Mouse (Mus musculus) limb, embryonic 13.5 days (tissue): ENCODE measurements around the gene Rhoa. TPM values are rescaled to one million over a fixed set of nuclear protein-coding genes. Genes with fewer than 3 reads are reported as not detected.
"Not testable (repeated sequence)": the region's sequence is repeated elsewhere in the genome, so short reads cannot be mapped to it uniquely, and the experiment has no call there.

ENCODE experiments used
- ATAC-seq: fragments of 200-750 bp; cut with Nextera tagmentation; 2 replicates; pipeline ENCODE4 v1.8.0; 2017; ENCODE audit warnings: low read depth, moderate number of reproducible peaks, moderate TSS enrichment; ENCODE audit not compliant: low FRiP score
- H3K27ac ChIP-seq: fragments of 300-500 bp; sonication (generic); 2 replicates; pipeline ENCODE4 v1.5.1; 2015; ENCODE audit warnings: inconsistent platforms, mild to moderate bottlenecking, moderate library complexity
- H3K27me3 ChIP-seq: fragments of 300-500 bp; sonication (generic); 2 replicates; pipeline ENCODE4 v1.6.1; 2015; ENCODE audit warnings: mild to moderate bottlenecking, inconsistent platforms
- H3K36me3 ChIP-seq: fragments of 300-500 bp; sonication (generic); 2 replicates; pipeline ENCODE4 v1.6.1; 2015; ENCODE audit warnings: inconsistent platforms, mild to moderate bottlenecking, moderate library complexity
- H3K4me1 ChIP-seq: fragments of 300-500 bp; sonication (generic); 2 replicates; pipeline ENCODE4 v1.6.1; 2015; ENCODE audit warnings: inconsistent platforms
- H3K4me2 ChIP-seq: fragments of 300-500 bp; sonication (generic); replicated peaks from 2 replicates; pipeline ENCODE4 v1.6.1; 2015; ENCODE audit warnings: inconsistent platforms, mild to moderate bottlenecking, moderate library complexity
- H3K4me3 ChIP-seq: fragments of 300-500 bp; sonication (generic); 2 replicates; pipeline ENCODE4 v1.5.1; 2015; ENCODE audit warnings: moderate library complexity, mild to moderate bottlenecking, inconsistent platforms
- H3K9ac ChIP-seq: fragments of 300-500 bp; sonication (generic); 2 replicates; pipeline ENCODE4 v1.6.1; 2015; ENCODE audit warnings: mild to moderate bottlenecking, inconsistent platforms
- H3K9me3 ChIP-seq: fragments of 300-500 bp; sonication (generic); 2 replicates; pipeline ENCODE4 v1.6.1; 2016; ENCODE audit warnings: inconsistent platforms
- WGBS: fragments of 180-500 bp; shearing (Covaris S2); methylation state at CpG from one replicate; pipeline ENCODE4 v1.1.7; 2015; 5-methylcytosine and 5-hydroxymethylcytosine counted together
- polyA plus RNA-seq: library from polyadenylated mRNA; unstranded; fragments of >200 nt; fragmentation: Nextera tagmentation; extraction: Ambion mirVana; gene quantifications from 2 replicates; pipeline ENCODE4 v1.2.1, GENCODE M21; 2015

Gene Rhoa
- polyA plus RNA-seq, 1 experiment from 2014 or later, result 428 TPM

GRCm38 (mm10) chr9:108272691-108273090 lies 33.2 kb upstream of the Rhoa start:
- H3K4me2 ChIP-seq, result no peak overlapping the region
- no peaks in the 10 kb centered on the region for H3K27me3 ChIP-seq
- no peak overlapping the region for H3K4me3 ChIP-seq
- H3K36me3 ChIP-seq, result no peaks in the 10 kb centered on the region
- H3K4me1 ChIP-seq, result peaks cover 19% of the 10 kb centered on the region
- 59% methylated on average over 5 of the region's 5 CpGs for WGBS
- ATAC-seq, result no peak
- no peak overlapping the region for H3K9ac ChIP-seq
- H3K27ac ChIP-seq, result peak overlapping the region; percentile 17
- H3K9me3 ChIP-seq, result no peaks in the 10 kb centered on the region

GRCm38 (mm10) chr9:108273485-108273884 lies 32.4 kb upstream of the Rhoa start:
- Histone ChIP-seq H3K9me3 (no peaks in the 10 kb centered on the region), H3K4me3 (no peak overlapping the region), H3K4me2 (no peak overlapping the region), H3K9ac (no peak overlapping the region), H3K4me1 (peaks cover 19% of the 10 kb centered on the region), H3K27me3 (no peaks in the 10 kb centered on the region), H3K27ac (no peak overlapping the region; the same call in 1 of the 2 replicates), H3K36me3 (no peaks in the 10 kb centered on the region)
- 69% methylated on average over 4 of the region's 4 CpGs for WGBS
- ATAC-seq, result no peak

GRCm38 (mm10) chr9:108274476-108275330 lies 31.2 kb upstream of the Rhoa start:
- peak; percentile 59 for ATAC-seq
- H3K9me3 ChIP-seq, result no peaks in the 10 kb centered on the region
- H3K4me3 ChIP-seq, result no peak overlapping the region
- no peaks in the 10 kb centered on the region for H3K36me3 ChIP-seq
- WGBS, result 55% methylated on average over 5 of the region's 5 CpGs
- H3K9ac ChIP-seq, result no peak overlapping the region
- H3K4me1 ChIP-seq, result peaks cover 19% of the 10 kb centered on the region
- peak overlapping the region; percentile 28; the same call in 1 of the 2 replicates for H3K27ac ChIP-seq
- H3K4me2 ChIP-seq, result no peak overlapping the region
- H3K27me3 ChIP-seq, result no peaks in the 10 kb centered on the region

GRCm38 (mm10) chr9:108275331-108275659 lies 30.6 kb upstream of the Rhoa start:
- no peak overlapping the region for H3K27ac ChIP-seq
- no peaks in the 10 kb centered on the region for H3K27me3 ChIP-seq
- no peak overlapping the region for H3K4me2 ChIP-seq
- no peaks in the 10 kb centered on the region for H3K36me3 ChIP-seq
- 50% methylated on average over 6 of the region's 6 CpGs for WGBS
- ATAC-seq, result no peak
- H3K4me1 ChIP-seq, result peaks cover 22% of the 10 kb centered on the region
- no peaks in the 10 kb centered on the region for H3K9me3 ChIP-seq
- H3K9ac ChIP-seq, result no peak overlapping the region
- no peak overlapping the region for H3K4me3 ChIP-seq

GRCm38 (mm10) chr9:108278697-108279450 lies 27.1 kb upstream of the Rhoa start:
- no peaks in the 10 kb centered on the region for H3K9me3 ChIP-seq
- no peak overlapping the region for H3K4me3 ChIP-seq
- 72% methylated on average over 10 of the region's 10 CpGs for WGBS
- no peak for ATAC-seq
- H3K4me1 ChIP-seq, result 0 out of 2 replicates have a peak, but pooled peaks cover 3% of the 10 kb centered on the region
- H3K9ac ChIP-seq, result no peak overlapping the region
- H3K36me3 ChIP-seq, result no peaks in the 10 kb centered on the region
- H3K27ac ChIP-seq, result no peak overlapping the region
- H3K27me3 ChIP-seq, result no peaks in the 10 kb centered on the region
- no peak overlapping the region for H3K4me2 ChIP-seq

DNA sequence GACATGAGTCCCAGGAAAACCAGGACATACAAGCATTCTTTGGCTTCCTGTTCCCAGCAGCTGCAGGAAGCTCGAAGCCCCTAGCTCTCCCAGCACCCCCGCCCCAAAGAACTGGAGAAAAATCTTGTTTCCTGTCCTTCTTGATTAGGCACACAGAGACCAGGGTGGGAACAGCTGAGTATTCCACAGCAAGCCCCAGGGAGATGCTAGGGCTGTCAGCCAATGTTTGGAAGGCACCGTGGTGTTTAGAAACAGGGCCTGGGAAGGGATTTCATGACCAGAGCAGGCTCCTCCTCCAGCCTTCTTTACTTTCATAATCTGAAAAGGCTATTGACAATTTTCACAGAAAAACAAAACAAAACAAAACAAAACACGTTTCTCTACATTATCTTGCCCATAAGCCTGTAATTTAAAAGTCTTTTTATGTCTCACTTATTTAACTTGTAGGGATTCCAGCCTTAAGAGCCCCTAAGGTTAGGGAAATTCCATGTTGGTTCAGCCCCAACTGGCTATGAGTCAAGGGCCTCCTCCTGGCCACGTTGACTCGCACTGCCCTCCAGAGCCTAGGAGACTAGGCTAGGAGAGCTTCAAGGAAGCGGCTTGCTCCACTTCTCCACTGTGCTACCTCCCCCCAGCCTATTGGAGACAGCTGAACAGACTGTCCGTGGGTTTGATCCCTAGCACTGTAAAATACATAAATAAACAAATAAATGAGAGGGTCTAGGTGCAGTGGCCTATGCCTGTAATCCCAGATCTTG lies 25.7 kb upstream of the Rhoa start:
- Histone ChIP-seq H3K4me2 (no peak overlapping the region; the same call in 1 of the 2 replicates), H3K9ac (no peak overlapping the region), H3K36me3 (no peaks in the 10 kb centered on the region), H3K9me3 (no peaks in the 10 kb centered on the region), H3K4me1 (0 out of 2 replicates have a peak, but pooled peaks cover 3% of the 10 kb centered on the region), H3K4me3 (no peak overlapping the region), H3K27me3 (no peaks in the 10 kb centered on the region), H3K27ac (no peak overlapping the region)
- ATAC-seq, result peak; percentile 72; the same call in 1 of the 2 replicates
- 42% methylated on average over 8 of the region's 8 CpGs for WGBS

- 12% methylated on average over 6 of the region's 6 CpGs for WGBS
- H3K27me3 ChIP-seq, result no peaks in the 10 kb centered on the region
- H3K9me3 ChIP-seq, result no peaks in the 10 kb centered on the region
- peak; percentile 71; the same call in 1 of the 2 replicates for ATAC-seq
- no peak overlapping the region for H3K4me3 ChIP-seq
- H3K4me1 ChIP-seq, result 0 out of 2 replicates have a peak, but pooled peaks cover 3% of the 10 kb centered on the region
- no peak overlapping the region for H3K9ac ChIP-seq
- no peak overlapping the region for H3K27ac ChIP-seq
- no peaks in the 10 kb centered on the region for H3K36me3 ChIP-seq
- no peak overlapping the region for H3K4me2 ChIP-seq
Measured at GRCm38 (mm10) chr9:108284410-108284809, 21.5 kb upstream of the Rhoa start.

DNA sequence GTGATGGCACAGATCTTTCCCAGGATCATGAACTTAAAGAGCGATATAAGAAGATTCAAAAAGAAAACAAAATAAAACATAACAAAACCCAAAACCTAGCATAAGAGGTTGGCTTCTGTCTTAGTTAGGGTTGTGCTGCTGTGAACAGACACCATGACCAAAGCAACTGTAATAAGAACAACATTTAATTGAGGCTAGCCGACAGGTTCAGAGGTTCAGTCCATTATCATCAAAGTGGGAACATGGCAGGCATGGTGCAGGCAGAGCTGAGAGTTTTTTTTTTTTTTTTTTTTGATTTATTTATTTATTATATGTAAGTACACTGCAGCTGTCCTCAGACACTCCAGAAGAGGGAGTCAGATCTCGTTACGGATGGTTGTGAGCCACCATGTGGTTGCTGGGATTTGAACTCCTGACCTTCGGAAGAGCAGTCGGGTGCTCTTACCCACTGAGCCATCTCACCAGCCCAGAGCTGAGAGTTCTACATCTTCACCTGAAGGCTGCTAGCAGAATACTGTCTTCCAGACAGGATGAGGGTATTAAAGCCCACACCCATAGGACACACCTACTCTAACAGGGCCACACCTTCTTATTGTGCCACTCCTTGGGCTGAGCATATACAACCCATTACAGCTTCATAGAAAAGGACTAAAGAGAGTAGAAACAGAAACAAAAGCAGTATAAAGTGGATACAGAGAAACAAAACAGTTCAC lies 18.2 kb upstream of the Rhoa start:
- not testable (repeated sequence) for H3K9me3 ChIP-seq, H3K27me3 ChIP-seq, ATAC-seq, H3K4me2 ChIP-seq, H3K4me3 ChIP-seq, H3K9ac ChIP-seq, H3K27ac ChIP-seq, H3K36me3 ChIP-seq, H3K4me1 ChIP-seq
- 73% methylated on average over 6 of the region's 6 CpGs for WGBS

DNA sequence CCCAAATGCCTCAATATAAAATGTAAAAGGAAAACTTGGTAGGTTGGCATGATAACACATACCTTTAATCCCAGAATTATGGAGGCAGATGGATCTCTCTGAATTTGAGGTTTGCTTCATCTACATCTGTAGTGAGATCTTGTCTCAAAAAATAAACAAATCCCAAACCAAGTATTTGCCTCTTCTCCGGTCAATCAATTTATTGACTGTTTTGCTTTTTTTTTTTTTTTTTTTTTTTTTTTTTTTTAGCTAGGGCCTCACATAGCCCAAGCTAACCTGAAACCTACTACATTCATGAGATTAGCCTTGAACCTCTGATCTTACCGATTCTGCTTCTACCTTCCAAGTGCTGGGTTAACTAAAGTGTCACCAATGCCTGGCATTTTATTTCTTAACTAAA lies 16.6 kb upstream of the Rhoa start:
- WGBS, result 57% methylated on average over 2 of the region's 2 CpGs
- H3K27me3 ChIP-seq, result no peaks in the 10 kb centered on the region
- H3K9ac ChIP-seq, result peak overlapping the region; percentile 68; the same call in 1 of the 2 replicates
- H3K4me2 ChIP-seq, result peak overlapping the region; percentile 67
- no peaks in the 10 kb centered on the region for H3K9me3 ChIP-seq
- no peak overlapping the region for H3K27ac ChIP-seq
- peaks cover 5% of the 10 kb centered on the region for H3K4me1 ChIP-seq
- peak overlapping the region; percentile 55 for H3K4me3 ChIP-seq
- H3K36me3 ChIP-seq, result peaks cover 7% of the 10 kb centered on the region
- no peak for ATAC-seq

DNA sequence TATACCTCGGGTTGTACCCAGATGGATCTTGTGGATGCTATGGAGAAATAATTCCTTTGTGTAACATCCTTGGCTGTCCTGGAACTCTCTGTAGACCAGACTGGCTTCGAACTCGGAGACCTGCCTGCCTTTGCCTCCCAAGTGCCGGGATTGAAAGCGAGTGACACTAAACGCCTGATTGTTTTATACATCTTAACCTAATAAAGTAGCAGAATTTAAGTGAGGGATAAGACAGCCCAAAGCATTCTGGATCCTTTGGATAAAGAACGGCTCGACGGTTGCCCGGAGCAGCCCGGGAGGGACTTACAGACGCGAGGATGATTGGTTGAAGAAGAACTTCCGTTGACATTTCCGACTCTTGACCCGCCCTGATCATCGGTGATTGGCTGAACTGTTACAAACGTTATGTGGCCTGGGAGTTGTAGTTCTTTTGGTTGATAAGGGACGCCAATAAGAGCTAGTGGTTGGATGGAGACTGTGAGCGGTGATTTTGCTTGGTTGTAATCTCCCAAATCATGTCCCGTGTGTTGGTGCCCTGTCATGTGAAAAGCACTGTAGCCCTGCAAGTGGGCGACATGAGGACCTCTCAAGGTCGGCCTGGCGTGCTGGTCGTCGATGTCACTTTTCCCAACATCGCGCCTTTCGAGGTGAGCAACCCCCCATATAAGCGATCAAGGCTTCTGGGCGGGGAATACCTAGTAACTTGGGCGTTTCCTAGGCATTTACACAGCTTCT lies 15.7 kb upstream of the Rhoa start, which contains the start of gene Nicn1:
TSS of gene Nicn1 (plus strand) at position 414 of the 735 bp plus-strand sequence.
- H3K4me3 ChIP-seq, result peak within 1 kb of the TSS; percentile 55
- ATAC-seq, result peak; percentile 98
- peaks cover 5% of the 10 kb centered on the region for H3K4me1 ChIP-seq
- peak within 1 kb of the TSS; percentile 68 for H3K9ac ChIP-seq
- under 1% methylated on average over 32 of the region's 32 CpGs for WGBS
- H3K9me3 ChIP-seq, result no peaks in the 10 kb centered on the region
- peak within 1 kb of the TSS; percentile 56 for H3K27ac ChIP-seq
- H3K27me3 ChIP-seq, result no peaks in the 10 kb centered on the region
- H3K36me3 ChIP-seq, result peaks cover 16% of the 10 kb centered on the region
- peak within 1 kb of the TSS; percentile 67 for H3K4me2 ChIP-seq

DNA sequence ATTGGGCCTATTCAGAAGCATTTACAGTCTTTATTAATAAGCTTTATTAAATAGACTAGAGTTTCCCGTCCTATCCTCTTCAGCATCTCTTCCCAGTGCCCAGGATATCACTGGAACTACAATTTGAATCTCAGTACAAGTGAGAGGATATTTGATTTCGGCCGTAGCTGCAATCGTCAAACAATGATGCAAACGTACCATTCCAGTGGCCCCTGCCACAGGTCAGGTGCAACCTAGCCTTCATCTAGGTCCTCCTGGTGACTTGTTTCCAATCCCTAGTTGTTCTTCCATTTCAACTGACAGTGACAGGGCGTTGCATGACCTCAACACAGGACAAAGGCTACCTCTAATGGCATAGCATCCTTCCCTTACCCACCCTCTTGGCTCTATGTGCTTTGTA lies 15.2 kb upstream of the Rhoa start:
- Histone ChIP-seq H3K36me3 (peaks cover 21% of the 10 kb centered on the region), H3K9me3 (no peaks in the 10 kb centered on the region), H3K27me3 (no peaks in the 10 kb centered on the region), H3K9ac (peak overlapping the region; percentile 65), H3K4me3 (peak overlapping the region; percentile 55), H3K4me1 (peaks cover 5% of the 10 kb centered on the region), H3K4me2 (peak overlapping the region; percentile 67), H3K27ac (peak overlapping the region; percentile 39)
- no peak for ATAC-seq
- WGBS, result 53% methylated on average over 6 of the region's 6 CpGs
